Mouse (Mus musculus): Measurements from ENCODE around the gene Sntn. TPM values are rescaled to one million over a fixed set of nuclear protein-coding genes. Genes with fewer than 3 reads are reported as not detected.

The Sntn gene
- polyA plus RNA-seq, 1 experiment, result not detected

DNA sequence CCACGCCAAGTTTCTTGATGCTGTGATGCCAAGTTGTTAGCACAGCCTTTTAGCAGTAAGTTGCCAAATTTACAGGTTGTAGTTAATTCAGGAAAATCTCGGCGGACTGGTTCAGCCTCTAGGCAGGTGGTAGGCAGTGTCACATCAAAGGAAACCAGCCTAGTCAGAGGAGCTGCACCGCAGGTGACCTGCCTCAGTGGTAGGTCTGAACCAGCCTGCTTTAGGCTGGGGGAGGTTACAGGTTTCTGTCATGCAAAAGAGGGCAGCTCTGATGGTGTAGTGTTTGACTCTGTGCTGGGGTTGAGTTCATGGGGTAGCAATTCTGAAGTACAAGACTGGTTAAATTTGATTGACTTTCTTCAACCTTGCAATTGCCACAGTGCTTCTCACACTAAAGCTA is 61.6 kb downstream of the Sntn start:
- Histone ChIP-seq H3K9me3 (replicated peaks; ENCODE audit: control insufficient read depth, insufficient read depth, low read length, poor library complexity, severe bottlenecking) (peaks cover 7% of the 10 kb centered on the region), H3K36me3 (ENCODE audit: control insufficient read depth, insufficient read depth, low read length, poor library complexity, severe bottlenecking) (no peaks in the 10 kb centered on the region), H3K27me3 (ENCODE audit: control insufficient read depth, insufficient read depth, low read length, poor library complexity, severe bottlenecking) (no peaks in the 10 kb centered on the region), H3K9ac (ENCODE audit: low read depth, poor library complexity, severe bottlenecking) (no peak overlapping the region), H3K4me1 (ENCODE audit: control insufficient read depth, insufficient read depth, low read length) (no peaks in the 10 kb centered on the region), H3K4me3 (ENCODE audit: low read depth, low read length) (no peak overlapping the region), H3K27ac (ENCODE audit: insufficient read depth, low read length) (peak overlapping the region; percentile 80)
- TF ChIP-seq CTCF (IDR thresholded peaks at IDR 0.05; ENCODE audit: low read depth, low read length) (no peak), POLR2A (IDR thresholded peaks at IDR 0.05; ENCODE audit: insufficient read depth, low read length) (no peak), EP300 (IDR thresholded peaks at IDR 0.05; ENCODE audit: insufficient read depth, low read depth, low read length) (peak; percentile 95)

Other genes with a start within 250 kb of the Sntn start
- gene Gm281, start 243.6 kb downstream of the Sntn start, polyA plus RNA-seq (2011; ENCODE audit: insufficient read depth, insufficient read length, low read depth, missing spikeins), result not detected in 2 replicates